ENCODE assay signal across 11 mouse cellular contexts in genomic region chr12:32692962-32693361, GRCm38 (mm10).
"Had no signal": no experiment of that assay in that cellular context is flagged by ENCODE, and none has a peak within 500 bp of the region (broad histone marks: within the 10 kb centered on the region; RNA-seq: fewer than 3 reads in every experiment).

No protein-coding gene starts in this region.

- DNase-seq: kidney, adult 8-10 months; retina, postnatal 1 day; thymus, postnatal 4 days had no signal

- H3K36me3 ChIP-seq: limb, embryonic 10.5 days; midbrain, embryonic 12.5 days; neural tube, embryonic 13.5 days had no signal

- H3K9ac ChIP-seq: liver, embryonic 14.5 days; midbrain, embryonic 12.5 days; neural tube, embryonic 13.5 days had no signal

- H3K4me2 ChIP-seq: midbrain, embryonic 12.5 days; neural tube, embryonic 13.5 days had no signal

- H3K9me3 ChIP-seq: limb, embryonic 10.5 days; midbrain, embryonic 12.5 days; neural tube, embryonic 13.5 days had no signal

- H3K4me1 ChIP-seq: limb, embryonic 10.5 days; midbrain, embryonic 12.5 days had no signal

- H3K27ac ChIP-seq: left cerebral cortex, adult 2 months; limb, embryonic 10.5 days; liver, embryonic 14.5 days; midbrain, embryonic 12.5 days; neural tube, embryonic 13.5 days; stomach, postnatal 0 days had no signal

- H3K4me3 ChIP-seq: left cerebral cortex, adult 2 months; limb, embryonic 10.5 days; midbrain, embryonic 12.5 days; neural tube, embryonic 13.5 days had no signal

- ATAC-seq: intestine, postnatal 0 days; midbrain, embryonic 16.5 days had no signal

- H3K27me3 ChIP-seq: midbrain, embryonic 12.5 days; neural tube, embryonic 13.5 days had no signal
